Mouse (Mus musculus) lung, postnatal 0 days (tissue): Measurements from ENCODE around the gene 2310009B15Rik.

Source experiments
- CTCF ChIP-seq: IDR thresholded peaks from 2 replicates; pipeline ENCODE4 v1.5.1; 2016; ENCODE audit warnings: antibody characterized with exemption, mild to moderate bottlenecking
- EP300 ChIP-seq: IDR thresholded peaks from 2 replicates; pipeline ENCODE4 v1.6.1; 2016; ENCODE audit warnings: antibody characterized with exemption, mild to moderate bottlenecking, control low read depth

DNA sequence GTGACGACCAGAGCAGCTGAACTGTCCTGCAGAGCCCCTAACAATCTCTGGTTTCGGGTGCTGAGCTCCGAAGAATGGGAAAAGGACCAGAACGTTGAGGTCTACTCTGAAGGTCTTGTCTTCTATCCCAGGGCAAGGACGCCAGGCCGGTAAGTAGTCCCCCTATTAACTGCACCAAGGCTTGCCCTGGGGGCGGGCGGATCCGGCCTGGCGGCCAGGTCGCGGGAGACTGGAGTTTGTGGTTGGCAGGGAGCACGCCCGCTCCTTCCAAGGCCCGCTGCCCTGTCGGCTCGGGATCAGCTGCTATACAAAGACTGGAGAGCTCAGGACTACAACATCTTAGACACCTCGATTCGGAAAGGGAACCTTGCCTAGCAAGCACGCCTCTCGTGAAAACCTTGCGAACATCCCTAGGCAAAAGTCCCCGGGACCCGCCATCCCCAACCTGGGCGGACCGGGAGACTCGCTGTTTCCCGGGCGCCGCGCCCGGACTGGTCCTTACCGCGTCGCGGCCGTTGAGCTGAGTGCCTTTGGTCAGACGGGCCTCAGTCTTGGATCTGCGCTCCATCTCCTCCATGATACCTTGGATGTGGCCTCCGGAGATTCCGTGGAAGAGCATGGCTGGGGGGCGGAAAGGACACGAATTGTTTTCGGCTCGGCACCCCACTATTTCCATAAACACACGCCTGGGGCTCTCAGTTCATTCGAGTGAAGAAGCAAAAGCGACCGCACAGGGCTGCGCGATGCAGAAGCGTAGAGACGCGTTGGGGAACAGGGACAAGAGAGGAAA lies 15.2 kb downstream of the 2310009B15Rik start:
- TF ChIP-seq CTCF (no peak), EP300 (no peak)
